Mouse (Mus musculus) forebrain, embryonic 13.5 days (tissue): ENCODE measurements around the gene AI467606. TPM values are rescaled to one million over a fixed set of nuclear protein-coding genes. Genes with fewer than 3 reads are reported as not detected.
"Not testable (repeated sequence)": the region's sequence is repeated elsewhere in the genome, so short reads cannot be mapped to it uniquely, and the experiment has no call there.

Experiments
- ATAC-seq: fragments of 200-750 bp; cut with Nextera tagmentation; 2 replicates; pipeline ENCODE4 v1.8.0; 2017
- H3K27ac ChIP-seq: fragments of 300-500 bp; sonication (generic); 2 replicates; pipeline ENCODE4 v1.5.1; 2015; ENCODE audit warnings: inconsistent platforms, mild to moderate bottlenecking, moderate library complexity
- H3K27me3 ChIP-seq: fragments of 300-500 bp; sonication (generic); 2 replicates; pipeline ENCODE4 v1.6.1; 2015; ENCODE audit warnings: mild to moderate bottlenecking, inconsistent platforms
- H3K36me3 ChIP-seq: fragments of 300-500 bp; sonication (generic); 2 replicates; pipeline ENCODE4 v1.6.1; 2015; ENCODE audit warnings: mild to moderate bottlenecking, inconsistent platforms; ENCODE audit not compliant: poor library complexity, severe bottlenecking
- H3K4me1 ChIP-seq: fragments of 300-500 bp; sonication (generic); 2 replicates; pipeline ENCODE4 v1.6.1; 2015; ENCODE audit warnings: inconsistent platforms
- H3K4me2 ChIP-seq: fragments of 300-500 bp; sonication (generic); 2 replicates; pipeline ENCODE4 v1.6.1; 2015; ENCODE audit warnings: inconsistent platforms, mild to moderate bottlenecking, moderate library complexity
- H3K4me3 ChIP-seq: fragments of 300-500 bp; sonication (generic); 2 replicates; pipeline ENCODE4 v1.5.1; 2015; ENCODE audit warnings: mild to moderate bottlenecking, inconsistent platforms
- H3K9ac ChIP-seq: fragments of 300-500 bp; sonication (generic); 2 replicates; pipeline ENCODE4 v1.6.1; 2015; ENCODE audit warnings: mild to moderate bottlenecking, inconsistent platforms
- H3K9me3 ChIP-seq: fragments of 300-500 bp; sonication (generic); replicated peaks from 2 replicates; pipeline ENCODE4 v1.6.1; 2016; ENCODE audit warnings: inconsistent platforms
- WGBS: fragments of 180-500 bp; shearing (Covaris S2); methylation state at CpG from one replicate; pipeline ENCODE4 v1.1.7; 2015; 5-methylcytosine and 5-hydroxymethylcytosine counted together
- polyA plus RNA-seq: library from polyadenylated mRNA; unstranded; fragments of >200 nt; fragmentation: Nextera tagmentation; extraction: Ambion mirVana; gene quantifications from 2 replicates; pipeline ENCODE4 v1.2.1, GENCODE M21; 2015

Gene AI467606
- polyA plus RNA-seq, 1 experiment from 2014 or later, result 1.0 TPM

- Histone ChIP-seq H3K36me3 (no peaks in the 10 kb centered on the region), H3K4me3 (no peak overlapping the region), H3K4me1 (peaks cover under 1% of the 10 kb centered on the region; the same call in 1 of the 2 replicates), H3K9ac (no peak overlapping the region), H3K27me3 (no peaks in the 10 kb centered on the region), H3K4me2 (no peak overlapping the region), H3K27ac (no peak overlapping the region), H3K9me3 (no peaks in the 10 kb centered on the region)
- ATAC-seq, result no peak
- 90% methylated on average over 4 of the region's 4 CpGs for WGBS
Measured at GRCm38 (mm10) chr7:127083689-127084088, 7.5 kb upstream of the AI467606 start.

- no peak overlapping the region for H3K9ac ChIP-seq
- H3K4me2 ChIP-seq, result no peak overlapping the region
- H3K27me3 ChIP-seq, result no peaks in the 10 kb centered on the region
- no peak overlapping the region for H3K27ac ChIP-seq
- WGBS, result 89% methylated on average over 2 of the region's 2 CpGs
- no peaks in the 10 kb centered on the region for H3K36me3 ChIP-seq
- no peak for ATAC-seq
- H3K4me3 ChIP-seq, result no peak overlapping the region
- H3K4me1 ChIP-seq, result peaks cover 10% of the 10 kb centered on the region
- H3K9me3 ChIP-seq, result no peaks in the 10 kb centered on the region
Measured at GRCm38 (mm10) chr7:127084794-127085193, 6.4 kb upstream of the AI467606 start.

GRCm38 (mm10) chr7:127085751-127086150 lies 5.4 kb upstream of the AI467606 start:
- H3K36me3 ChIP-seq, H3K27ac ChIP-seq, H3K4me2 ChIP-seq, H3K9me3 ChIP-seq, H3K9ac ChIP-seq, H3K4me3 ChIP-seq, ATAC-seq, H3K4me1 ChIP-seq, H3K27me3 ChIP-seq: not testable (repeated sequence)
- 93% methylated on average over 6 of the region's 6 CpGs for WGBS

- H3K4me2 ChIP-seq, H3K9me3 ChIP-seq, ATAC-seq, H3K4me1 ChIP-seq, H3K9ac ChIP-seq, H3K27ac ChIP-seq, H3K36me3 ChIP-seq, H3K27me3 ChIP-seq, H3K4me3 ChIP-seq: not testable (repeated sequence)
- WGBS, result 90% methylated on average over 6 of the region's 6 CpGs
Measured at GRCm38 (mm10) chr7:127087278-127088010, 3.7 kb upstream of the AI467606 start, which contains the start of gene Zg16. Gene Zg16 (minus strand): TSS chr7:127087328.

GRCm38 (mm10) chr7:127088083-127088482 lies 3.1 kb upstream of the AI467606 start:
- no peak overlapping the region for H3K4me2 ChIP-seq
- no peak overlapping the region for H3K4me3 ChIP-seq
- H3K9ac ChIP-seq, result no peak overlapping the region
- peaks cover 10% of the 10 kb centered on the region for H3K4me1 ChIP-seq
- H3K36me3 ChIP-seq, result no peaks in the 10 kb centered on the region
- H3K27ac ChIP-seq, result no peak overlapping the region
- ATAC-seq, result no peak
- no peaks in the 10 kb centered on the region for H3K9me3 ChIP-seq
- WGBS, result 86% methylated on average over 3 of the region's 3 CpGs
- no peaks in the 10 kb centered on the region for H3K27me3 ChIP-seq

GRCm38 (mm10) chr7:127088901-127089845 lies 2.0 kb upstream of the AI467606 start:
- H3K27me3 ChIP-seq, result no peaks in the 10 kb centered on the region
- H3K27ac ChIP-seq, result no peak overlapping the region
- no peaks in the 10 kb centered on the region for H3K9me3 ChIP-seq
- peaks cover 10% of the 10 kb centered on the region for H3K4me1 ChIP-seq
- no peaks in the 10 kb centered on the region for H3K36me3 ChIP-seq
- H3K4me3 ChIP-seq, result peak overlapping the region; percentile 12; the same call in 1 of the 2 replicates
- 21% methylated on average over 27 of the region's 27 CpGs for WGBS
- ATAC-seq, result no peak
- H3K4me2 ChIP-seq, result peak overlapping the region; percentile 43
- H3K9ac ChIP-seq, result peak overlapping the region; percentile 48; the same call in 1 of the 2 replicates

GRCm38 (mm10) chr7:127090154-127091113 lies 725 bp upstream of the AI467606 start:
- Histone ChIP-seq H3K4me3 (no peak overlapping the region), H3K9me3 (no peaks in the 10 kb centered on the region), H3K36me3 (no peaks in the 10 kb centered on the region), H3K9ac (no peak overlapping the region), H3K27ac (no peak overlapping the region), H3K4me2 (no peak overlapping the region), H3K27me3 (no peaks in the 10 kb centered on the region), H3K4me1 (peaks cover 10% of the 10 kb centered on the region)
- ATAC-seq, result no peak
- WGBS, result 81% methylated on average over 20 of the region's 20 CpGs

GRCm38 (mm10) chr7:127093914-127094313 lies 2.8 kb downstream of the AI467606 start:
- no peak overlapping the region for H3K9ac ChIP-seq
- no peaks in the 10 kb centered on the region for H3K36me3 ChIP-seq
- no peaks in the 10 kb centered on the region for H3K9me3 ChIP-seq
- H3K4me3 ChIP-seq, result no peak overlapping the region
- H3K4me1 ChIP-seq, result peaks cover 7% of the 10 kb centered on the region
- H3K27me3 ChIP-seq, result no peaks in the 10 kb centered on the region
- WGBS, result 79% methylated on average over 3 of the region's 3 CpGs
- H3K27ac ChIP-seq, result no peak overlapping the region
- no peak for ATAC-seq
- H3K4me2 ChIP-seq, result no peak overlapping the region

GRCm38 (mm10) chr7:127096456-127096855 lies 5.3 kb downstream of the AI467606 start:
- Histone ChIP-seq H3K9ac (no peak overlapping the region), H3K9me3 (no peaks in the 10 kb centered on the region), H3K27ac (no peak overlapping the region), H3K4me1 (no peaks in the 10 kb centered on the region), H3K4me3 (no peak overlapping the region), H3K27me3 (no peaks in the 10 kb centered on the region), H3K36me3 (no peaks in the 10 kb centered on the region), H3K4me2 (no peak overlapping the region)
- WGBS, result 83% methylated on average over 7 of the region's 7 CpGs
- no peak for ATAC-seq

GRCm38 (mm10) chr7:127098521-127098920 lies 7.4 kb downstream of the AI467606 start:
- ATAC-seq, result no peak
- 89% methylated on average over 5 of the region's 5 CpGs for WGBS
- Histone ChIP-seq H3K27me3 (no peaks in the 10 kb centered on the region), H3K9ac (no peak overlapping the region), H3K36me3 (no peaks in the 10 kb centered on the region), H3K4me1 (no peaks in the 10 kb centered on the region), H3K4me2 (no peak overlapping the region), H3K4me3 (no peak overlapping the region), H3K9me3 (no peaks in the 10 kb centered on the region), H3K27ac (no peak overlapping the region)

- Histone ChIP-seq H3K36me3 (no peaks in the 10 kb centered on the region), H3K4me3 (no peak overlapping the region), H3K9me3 (no peaks in the 10 kb centered on the region), H3K9ac (no peak overlapping the region), H3K27ac (no peak overlapping the region), H3K4me2 (no peak overlapping the region), H3K27me3 (no peaks in the 10 kb centered on the region), H3K4me1 (0 out of 2 replicates have a peak, but pooled peaks cover under 1% of the 10 kb centered on the region)
- WGBS, result 92% methylated on average over 4 of the region's 4 CpGs
- no peak for ATAC-seq
Measured at GRCm38 (mm10) chr7:127098950-127099349, 7.8 kb downstream of the AI467606 start.
